Mouse (Mus musculus) adrenal gland (tissue): ENCODE results near the gene Trp53bp2.

Experiments
- intact Hi-C: fragments of 180-260 bp; cut with DNase I; formaldehyde crosslinking; loops from one replicate; pipeline ENCODE4 v1.15.1; 2025

Gene Trp53bp2

DNA sequence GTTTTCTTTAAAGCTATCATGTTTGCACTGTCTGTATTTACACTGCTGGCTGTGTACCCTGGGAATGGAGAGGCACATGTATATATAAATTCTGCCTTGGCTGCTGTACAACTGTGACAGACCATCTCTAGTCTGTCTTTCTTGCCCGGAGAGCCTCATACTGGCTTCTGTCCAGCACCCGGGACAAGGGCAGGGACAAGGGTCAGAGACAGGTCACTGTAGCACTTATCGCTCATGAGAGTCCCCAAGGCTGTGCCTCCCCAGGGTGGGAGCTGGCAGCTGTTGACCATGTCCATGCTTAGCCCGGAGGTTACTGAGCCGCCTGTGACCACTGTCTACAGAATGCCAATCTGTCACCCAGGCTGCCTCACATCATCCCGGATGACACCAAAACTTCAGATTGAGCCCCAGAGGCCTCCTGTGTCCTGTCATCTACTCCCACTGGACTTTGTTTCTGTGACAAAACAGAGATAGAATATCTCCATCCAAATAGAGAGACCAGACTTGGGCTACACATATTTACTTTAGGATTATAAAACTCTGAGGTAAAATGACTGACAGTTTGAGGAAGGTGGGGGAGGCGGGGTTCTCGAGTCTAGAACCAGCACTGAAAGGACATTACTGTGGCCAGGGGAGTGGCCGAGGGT, 90.6 kb downstream of the Trp53bp2 start:
- intact Hi-C loops, result no loop called here

DNA sequence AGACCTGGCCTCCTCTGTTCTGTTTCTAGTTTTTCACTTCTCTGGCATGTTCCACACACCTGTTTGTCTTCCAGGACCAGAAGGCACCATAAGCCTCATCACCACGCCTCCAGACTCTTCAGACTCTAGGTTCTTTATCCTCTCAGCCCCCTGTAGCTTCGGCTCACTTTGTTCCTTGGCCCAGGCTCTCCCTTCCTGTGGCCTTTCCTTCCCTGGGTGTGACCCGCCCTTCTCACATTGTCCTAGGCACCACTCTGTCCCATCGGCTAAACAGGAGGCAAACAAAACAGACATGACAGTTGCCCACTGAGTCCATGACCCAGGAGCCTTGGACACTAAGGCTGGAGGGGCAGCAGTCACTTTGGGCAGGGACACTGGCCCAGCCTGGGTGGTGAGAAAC, 91.3 kb downstream of the Trp53bp2 start:
- intact Hi-C loops, result no loop called here

DNA sequence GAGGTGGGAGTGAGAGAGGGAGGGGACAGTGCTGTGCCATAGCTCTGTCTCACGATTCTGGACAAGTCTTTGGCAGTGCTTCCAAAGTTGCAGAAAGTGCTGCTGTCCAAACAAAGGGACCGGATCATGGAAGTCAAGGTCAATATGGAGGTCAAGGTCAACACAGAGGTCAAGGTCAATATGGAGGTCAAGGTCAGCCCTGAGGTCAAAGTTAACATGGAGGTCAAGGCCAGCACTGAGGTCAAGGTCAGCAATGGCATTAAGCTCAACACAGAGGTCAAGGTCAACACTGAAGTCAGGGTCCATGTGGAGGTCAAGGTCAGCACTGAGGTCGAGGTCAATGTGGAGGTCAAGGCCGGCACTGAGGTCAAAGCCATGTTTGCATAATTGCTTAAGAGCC, 91.9 kb downstream of the Trp53bp2 start:
- intact Hi-C loops, result no loop called here

DNA sequence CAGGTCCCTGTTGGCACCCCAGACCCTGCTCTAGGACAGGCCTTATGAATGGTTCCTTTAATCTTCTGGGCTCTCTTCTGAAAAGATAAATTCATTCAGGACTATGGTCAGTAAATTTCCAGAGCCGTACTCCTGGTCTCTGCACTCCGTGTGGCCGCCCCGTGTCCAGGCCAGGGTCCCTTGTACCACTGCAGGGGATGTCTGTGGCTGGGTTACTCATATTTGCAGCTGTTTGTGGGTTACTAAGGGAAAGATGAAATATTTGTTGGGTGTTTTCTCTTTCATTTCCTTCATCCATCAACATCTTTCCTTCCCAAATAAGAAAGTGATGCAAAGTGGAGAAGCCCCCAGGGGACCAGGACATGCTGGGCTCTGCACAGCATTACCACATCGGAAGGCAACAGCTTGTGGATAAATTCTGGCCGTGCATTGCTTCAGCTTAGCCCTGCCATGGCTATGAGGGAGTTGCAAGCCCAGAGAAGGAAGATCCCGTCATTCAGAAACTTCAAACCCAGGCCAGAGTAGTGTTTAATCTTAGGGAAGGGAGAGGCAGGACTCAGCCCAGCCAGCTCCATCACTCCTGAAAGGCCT, 92.9 kb downstream of the Trp53bp2 start:
- intact Hi-C loops, result no loop called here

DNA sequence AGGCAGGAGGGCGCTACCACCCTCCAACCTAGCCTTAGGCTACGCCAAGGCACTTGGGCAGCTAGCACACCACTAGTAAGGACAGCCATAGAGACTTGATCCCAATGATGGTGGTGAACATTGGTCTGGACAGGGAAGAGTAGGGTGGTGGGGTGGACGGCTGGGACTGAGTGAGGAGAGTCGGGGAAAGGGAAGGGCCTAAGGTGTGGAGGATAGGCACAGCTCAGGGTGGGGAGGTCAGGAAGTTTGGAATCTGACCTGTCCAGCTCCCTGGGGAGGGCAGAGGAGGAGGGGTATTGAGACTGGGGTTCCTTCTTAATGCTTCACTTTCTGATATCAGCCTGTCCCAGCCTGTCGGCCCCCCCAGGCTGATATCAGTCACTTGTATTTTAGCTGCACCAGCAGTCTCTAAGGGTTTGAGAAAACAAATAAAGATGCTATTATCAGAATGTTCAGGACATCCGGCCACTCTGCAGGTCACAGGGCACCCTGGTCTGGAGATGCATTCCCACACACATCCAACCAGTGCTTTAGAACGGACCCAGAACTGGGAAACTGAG, 93.6 kb downstream of the Trp53bp2 start:
- intact Hi-C loops, result no loop called here

DNA sequence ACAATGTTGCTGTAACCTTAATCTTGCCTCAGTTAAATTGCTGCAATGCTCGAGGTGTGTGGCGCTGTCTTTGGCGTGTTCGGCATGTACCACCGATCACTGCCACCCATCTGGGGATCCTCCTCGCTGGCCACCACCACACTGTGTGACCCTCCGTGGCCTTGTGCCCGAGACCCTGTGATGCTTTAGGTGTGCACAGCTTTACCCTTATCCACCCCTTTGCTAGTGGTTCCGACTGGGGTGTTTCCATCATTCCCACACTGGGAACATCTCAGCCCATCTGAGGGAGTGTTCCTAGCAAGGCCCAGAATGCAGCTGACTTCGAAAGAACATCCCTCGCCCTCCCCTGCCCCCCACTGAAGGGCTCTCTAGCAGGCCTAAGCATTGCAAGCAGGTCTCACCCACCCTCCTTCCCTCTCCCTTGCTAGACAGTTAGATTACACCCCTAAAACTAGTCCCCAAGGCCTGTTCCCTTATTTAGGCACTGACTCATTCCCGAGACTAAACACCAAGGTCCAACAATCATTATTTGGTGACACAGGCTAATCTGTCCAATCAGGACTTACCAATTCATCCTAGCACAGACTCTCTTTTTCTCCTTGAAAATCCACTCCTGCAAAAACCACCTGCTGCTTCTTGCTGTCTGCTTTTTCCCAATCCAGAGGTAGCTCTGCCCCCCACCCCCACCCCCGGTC, 94.4 kb downstream of the Trp53bp2 start:
- intact Hi-C loops, result no loop called here

DNA sequence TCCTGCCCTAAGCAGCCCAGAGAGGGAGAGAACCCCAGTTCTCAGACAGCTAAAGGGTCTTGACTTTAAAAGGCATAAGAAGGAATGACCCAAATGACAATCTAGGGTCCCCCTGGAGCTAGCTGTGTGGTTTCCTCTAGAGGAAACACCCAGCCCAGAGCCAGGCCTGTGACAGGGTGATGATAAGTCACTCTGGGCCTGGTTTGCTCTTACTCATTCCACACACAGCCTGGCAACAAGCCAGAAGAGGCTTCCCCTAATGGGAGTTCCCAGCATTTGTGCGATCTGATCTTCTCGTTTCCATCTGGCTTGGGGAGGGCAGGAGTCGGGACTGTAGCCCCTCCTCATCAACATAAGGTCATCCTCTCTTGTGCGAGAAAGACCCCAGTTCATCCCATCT, 95.3 kb downstream of the Trp53bp2 start:
- intact Hi-C loops, result no loop called here

DNA sequence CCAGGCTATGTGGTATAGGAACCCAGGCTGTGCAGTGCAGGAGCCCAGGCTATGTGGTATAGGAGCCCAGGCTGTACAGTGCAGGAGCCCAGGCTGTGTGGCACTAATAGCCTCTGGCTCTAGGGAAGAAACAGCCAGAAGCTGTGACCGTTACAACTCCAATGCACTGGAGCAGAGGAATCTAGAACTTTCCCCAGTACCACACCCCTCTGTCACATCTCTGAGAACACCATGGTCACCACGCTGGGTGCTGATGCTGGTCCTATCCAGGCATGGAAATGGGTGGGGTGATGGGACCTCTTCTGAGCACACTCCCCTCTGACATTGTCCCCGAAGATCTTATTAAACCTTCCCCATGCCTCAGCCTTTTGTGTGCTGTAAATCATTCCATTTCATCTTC, 96.3 kb downstream of the Trp53bp2 start:
- intact Hi-C loops, result no loop called here

DNA sequence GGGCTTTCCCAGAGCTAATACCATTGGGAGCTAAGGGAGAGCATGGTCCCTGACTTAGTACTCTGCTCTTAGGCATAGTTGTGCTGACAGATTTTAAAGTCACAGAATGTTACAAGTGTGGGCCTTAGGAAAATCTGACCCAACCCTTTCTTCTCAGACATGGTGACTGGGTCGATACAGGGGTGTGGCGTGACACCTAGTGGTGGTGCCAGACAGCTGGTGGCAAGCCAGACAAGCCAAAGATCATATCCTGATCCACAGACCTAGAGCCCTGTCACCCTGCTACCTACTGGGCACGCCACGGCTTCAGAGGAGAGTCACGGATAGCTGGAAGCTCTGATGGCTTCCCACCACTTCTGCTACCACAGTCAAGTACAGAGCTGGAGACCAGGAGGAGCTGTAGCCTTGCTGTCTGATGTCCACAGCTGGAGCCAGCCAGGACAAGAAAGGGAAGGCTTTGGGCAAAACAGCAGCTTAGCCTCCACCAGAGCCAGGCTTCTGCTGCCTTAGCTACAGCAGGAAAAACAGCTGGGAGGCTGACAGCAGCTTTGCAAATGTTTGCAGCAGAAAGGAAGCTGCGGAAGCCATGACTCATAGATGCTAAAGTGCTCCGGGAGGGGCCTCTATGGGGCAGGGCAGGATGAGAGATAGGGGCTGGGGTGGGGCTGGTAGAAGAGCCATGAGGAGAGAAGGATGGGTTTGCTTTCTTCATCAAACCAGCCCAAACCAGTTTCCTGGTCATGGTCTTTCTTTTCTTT, 97.4 kb downstream of the Trp53bp2 start:
- intact Hi-C loops, result no loop called here

DNA sequence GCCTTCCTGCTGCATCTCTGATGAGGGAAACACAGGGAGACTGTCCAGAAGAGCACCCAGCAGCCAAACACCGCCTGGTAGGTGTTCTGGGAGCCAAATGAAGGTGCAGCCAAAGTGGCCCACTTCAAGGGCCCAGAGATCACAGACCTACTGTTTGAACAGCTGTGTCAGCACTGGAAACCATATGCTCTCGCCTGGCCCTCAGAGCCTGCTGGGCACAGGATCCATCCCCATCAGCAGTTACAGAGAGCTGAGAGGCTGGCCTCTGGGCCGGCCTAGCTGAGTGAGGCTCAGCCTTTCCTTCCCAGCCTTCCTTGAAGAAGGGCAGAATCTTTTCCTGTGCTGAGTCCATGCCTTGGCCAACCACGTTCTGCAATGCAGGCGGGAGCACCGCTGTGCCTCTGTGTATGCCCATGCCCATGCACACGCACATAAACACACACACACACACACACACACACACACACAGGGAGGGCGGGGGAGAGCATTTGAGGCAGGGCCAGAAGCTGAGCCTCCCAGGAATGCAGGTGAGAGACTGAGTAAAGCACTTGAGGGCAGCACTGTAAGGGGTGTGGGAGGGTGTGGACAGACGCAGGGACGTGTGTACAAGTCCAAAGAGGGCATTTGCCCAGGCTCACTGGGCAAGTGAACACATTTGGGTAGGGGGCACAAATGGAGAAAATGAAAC, 100.3 kb downstream of the Trp53bp2 start:
- intact Hi-C loops, result no loop called here

DNA sequence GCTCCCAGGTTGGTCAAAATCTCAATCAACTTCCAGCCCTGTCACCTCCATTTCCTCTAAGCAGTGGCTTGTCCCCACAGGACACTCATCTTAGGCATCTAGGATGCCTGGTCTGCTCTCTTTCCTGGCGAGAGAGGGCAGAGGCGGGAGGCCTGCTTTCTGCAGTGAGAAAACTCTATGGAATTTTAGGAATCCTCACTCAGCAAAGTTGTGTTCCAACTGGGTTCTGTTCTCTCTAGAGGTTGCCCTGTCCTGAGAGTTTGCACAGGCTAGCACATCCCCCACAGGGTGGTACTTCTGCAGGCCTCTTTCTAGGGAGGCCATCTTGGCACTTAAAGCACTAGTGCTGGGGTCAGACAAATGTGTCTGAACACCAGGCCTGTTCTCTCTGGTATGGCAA, 102.1 kb downstream of the Trp53bp2 start:
- intact Hi-C loops, result no loop called here

DNA sequence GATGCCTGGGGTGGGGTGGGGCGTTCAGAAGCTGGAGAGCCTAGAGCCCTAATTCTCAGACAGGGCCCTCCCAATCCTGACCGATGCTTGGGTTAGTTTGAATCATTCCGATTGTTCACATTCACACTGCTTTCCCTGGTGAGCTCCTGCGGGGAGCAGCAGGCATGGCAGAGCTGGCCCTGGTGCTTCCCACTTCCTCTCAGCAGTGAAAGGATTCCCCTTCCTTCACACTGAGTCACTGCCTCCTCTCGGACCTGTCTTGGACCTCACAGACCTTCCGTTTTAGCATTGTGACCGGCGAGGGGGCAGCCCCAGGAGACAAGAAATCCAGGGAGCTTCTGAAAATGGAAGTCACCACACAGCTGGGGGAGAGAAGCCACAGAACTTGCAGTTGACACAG, 102.8 kb downstream of the Trp53bp2 start:
- intact Hi-C loops, result no loop called here
